Mouse (Mus musculus) T-helper 1 cell (primary cell): ENCODE data around the gene Tmtc4.

Experiments used
- in situ Hi-C: fragments of 300-600 bp; cut with MboI, MseI; formaldehyde crosslinking; loops from one replicate; pipeline ENCODE4 v1.15.1; 2025; ENCODE audit warnings: high pct_unique_total_duplicates

Gene Tmtc4

DNA sequence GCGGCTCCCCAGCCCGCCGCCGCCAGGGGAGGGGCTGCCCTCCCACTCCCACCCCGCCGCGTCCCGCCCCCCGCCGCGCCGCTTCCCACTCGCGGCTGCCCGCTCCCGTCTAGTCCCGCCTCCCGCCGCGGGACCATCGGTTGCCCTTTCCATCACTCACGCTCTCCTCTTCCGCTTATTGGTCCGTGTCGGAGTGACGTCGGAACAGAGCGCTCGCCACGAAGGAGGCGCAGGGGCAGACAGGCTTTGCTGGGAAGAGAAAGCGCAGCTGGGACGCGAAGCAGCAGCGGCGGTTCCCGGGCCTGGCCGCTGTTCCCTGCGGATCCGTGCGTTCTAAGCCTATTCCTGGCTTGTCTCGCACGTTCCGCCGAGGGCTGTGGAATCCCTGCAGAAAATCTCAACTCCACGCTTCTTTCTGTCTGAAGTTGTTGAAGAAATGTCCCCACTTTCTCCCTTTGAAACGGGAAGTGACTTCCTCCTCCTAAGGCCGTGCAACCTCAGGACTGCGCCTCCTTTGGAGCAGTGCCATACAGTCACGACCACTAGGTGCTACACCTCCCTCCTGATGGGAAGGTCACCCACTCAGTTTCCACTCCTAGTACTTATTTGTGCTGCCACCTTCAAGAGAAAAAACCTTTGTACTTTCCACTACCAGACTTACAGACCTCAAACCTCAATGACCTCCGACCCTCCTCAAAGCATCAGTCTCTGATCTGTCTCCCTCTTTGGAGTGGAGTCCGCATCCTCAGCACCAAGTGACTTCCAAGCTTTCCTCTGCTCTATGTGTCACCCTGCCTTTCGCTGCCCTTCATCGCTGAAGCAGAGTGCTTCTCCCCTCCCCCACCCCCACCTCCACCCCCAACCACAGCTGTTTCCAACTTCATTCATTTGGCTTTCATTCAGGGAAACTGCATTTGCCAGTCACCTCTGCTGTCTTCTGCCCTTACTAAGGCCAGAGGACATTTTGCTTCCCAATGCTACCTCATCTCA, at the start of gene Tmtc4:
Gene Tmtc4 (minus strand): TSS at position 810 of the 990 bp plus-strand sequence.
- in situ Hi-C loops: no loop called here

GRCm38 (mm10) chr14:123032435-123032834, 48.6 kb upstream of the Tmtc4 start:
- in situ Hi-C loops: no loop called here

DNA sequence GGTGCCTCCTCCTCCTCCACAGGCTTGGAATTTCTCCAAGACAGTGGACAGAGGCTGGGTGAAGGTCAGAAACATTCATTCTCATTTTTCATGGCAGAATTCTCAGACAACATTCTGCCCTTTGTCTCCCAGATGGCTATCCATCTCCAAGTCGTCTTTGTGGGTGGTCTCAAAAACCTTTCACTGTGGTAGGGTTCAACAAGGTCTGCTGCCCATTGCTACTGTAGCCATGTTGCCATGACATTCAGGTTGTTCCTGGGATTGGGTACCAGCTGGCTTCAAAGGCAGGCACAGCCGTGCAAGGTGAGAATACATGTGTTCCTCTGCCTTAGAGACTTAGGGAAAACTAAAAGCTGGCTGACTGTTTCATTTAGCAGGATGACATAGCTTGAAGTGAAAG, 44.0 kb upstream of the Tmtc4 start:
- in situ Hi-C loops: no loop called here

- in situ Hi-C loops: no loop called here
Measured at GRCm38 (mm10) chr14:123022981-123023380, 39.1 kb upstream of the Tmtc4 start.

GRCm38 (mm10) chr14:123016310-123016709, 32.5 kb upstream of the Tmtc4 start:
- in situ Hi-C loops: no loop called here

GRCm38 (mm10) chr14:123015687-123016086, 31.9 kb upstream of the Tmtc4 start:
- in situ Hi-C loops: no loop called here

- in situ Hi-C loops: no loop called here
Measured at GRCm38 (mm10) chr14:123009108-123010018, 25.5 kb upstream of the Tmtc4 start.

DNA sequence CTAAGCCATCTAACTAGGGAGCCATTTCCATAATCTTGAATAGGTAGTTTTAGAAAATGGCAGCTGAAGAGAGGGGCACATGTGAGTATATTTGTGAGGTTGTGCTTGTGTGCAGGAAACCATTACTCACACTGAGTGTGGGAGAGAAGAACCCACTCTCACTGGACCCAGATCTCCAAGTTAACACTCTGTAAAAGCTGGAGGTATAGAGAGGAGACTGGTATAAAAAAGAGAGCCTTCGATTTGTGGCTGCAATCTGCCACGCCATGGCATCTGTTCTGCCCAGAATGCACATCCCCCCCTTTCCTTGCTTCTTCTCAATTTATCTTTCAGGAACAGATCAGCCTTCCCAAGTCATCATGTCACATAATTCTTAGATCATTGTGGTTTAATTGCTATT, 24.8 kb upstream of the Tmtc4 start:
- in situ Hi-C loops: no loop called here

DNA sequence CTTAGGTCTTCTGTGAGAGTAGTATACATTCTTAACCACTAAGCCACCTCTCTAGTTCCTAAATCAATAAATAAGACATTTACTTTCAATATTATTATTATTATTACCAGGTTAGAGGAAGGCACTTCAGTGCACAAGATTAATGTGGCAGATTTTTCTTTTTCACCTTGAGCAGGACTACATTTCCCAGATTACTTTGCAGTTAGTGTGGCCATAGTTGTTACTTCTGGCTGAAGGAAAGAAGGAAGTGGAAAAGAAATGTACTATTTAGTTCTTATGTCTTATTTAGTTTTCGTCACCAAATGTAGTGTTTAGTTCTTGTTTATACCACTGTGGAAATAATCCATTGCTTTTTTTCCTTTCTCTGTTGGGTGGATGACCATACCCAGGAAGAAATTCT, 19.9 kb upstream of the Tmtc4 start:
- in situ Hi-C loops: no loop called here

- in situ Hi-C loops: no loop called here
Measured at GRCm38 (mm10) chr14:123001391-123001790, 17.6 kb upstream of the Tmtc4 start.

GRCm38 (mm10) chr14:122997465-122997864, 13.6 kb upstream of the Tmtc4 start:
- in situ Hi-C loops: no loop called here

GRCm38 (mm10) chr14:122993935-122994334, 10.1 kb upstream of the Tmtc4 start:
- in situ Hi-C loops: loop anchor here (5.0 kb wide), 1 partner anchor 53 kb away; no protein-coding TSS in a partner anchor

- in situ Hi-C loops: loop anchor here (5.0 kb wide), 1 partner anchor 54 kb away; no protein-coding TSS in a partner anchor
Measured at GRCm38 (mm10) chr14:122992937-122993336, 9.1 kb upstream of the Tmtc4 start.

DNA sequence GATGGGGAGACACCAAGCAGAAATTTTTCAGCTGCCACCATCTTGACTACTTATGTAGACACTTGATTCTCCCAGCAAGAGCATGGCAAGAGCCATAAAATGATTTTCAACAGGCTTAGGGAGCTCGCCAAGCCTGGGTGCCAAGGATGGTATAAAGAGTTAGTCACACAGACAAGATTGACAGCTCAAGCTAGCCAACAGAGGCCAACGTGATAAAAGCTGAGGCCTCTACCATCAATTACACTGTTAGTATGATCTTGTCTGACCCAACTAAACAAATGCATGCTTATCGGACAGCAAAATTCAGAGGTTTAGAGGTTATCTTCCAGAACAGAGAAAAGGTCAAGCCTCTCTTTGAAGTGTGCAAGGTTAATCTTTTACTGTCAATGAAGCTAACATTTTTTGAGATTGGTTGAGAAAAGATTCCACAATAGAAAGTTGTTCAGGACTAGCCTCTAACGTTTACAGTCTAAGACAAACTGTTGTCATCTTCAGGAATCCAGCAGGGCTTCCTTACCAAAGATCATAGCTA, 6.8 kb upstream of the Tmtc4 start:
- in situ Hi-C loops: loop anchor here (5.0 kb wide), 1 partner anchor 57 kb away; no protein-coding TSS in a partner anchor

DNA sequence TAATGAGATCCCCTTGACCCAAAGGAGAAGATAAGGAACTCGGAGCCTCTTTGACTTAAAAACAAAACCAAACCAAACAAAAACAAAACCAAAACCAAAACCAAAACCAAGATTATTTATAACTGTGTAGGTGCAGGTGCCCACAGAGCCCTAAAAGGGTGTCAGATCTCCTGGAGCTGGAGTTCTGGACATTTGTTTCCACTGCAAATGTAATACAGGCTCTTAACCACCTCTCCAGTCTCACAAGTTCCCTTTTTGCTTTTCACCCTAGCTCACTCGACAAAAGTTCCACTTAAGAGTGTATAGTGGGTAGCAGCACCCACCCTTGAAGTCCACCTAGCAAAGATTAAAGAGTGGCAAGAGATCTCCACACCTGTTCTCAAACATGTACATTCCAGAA, 2.6 kb upstream of the Tmtc4 start:
- in situ Hi-C loops: no loop called here

DNA sequence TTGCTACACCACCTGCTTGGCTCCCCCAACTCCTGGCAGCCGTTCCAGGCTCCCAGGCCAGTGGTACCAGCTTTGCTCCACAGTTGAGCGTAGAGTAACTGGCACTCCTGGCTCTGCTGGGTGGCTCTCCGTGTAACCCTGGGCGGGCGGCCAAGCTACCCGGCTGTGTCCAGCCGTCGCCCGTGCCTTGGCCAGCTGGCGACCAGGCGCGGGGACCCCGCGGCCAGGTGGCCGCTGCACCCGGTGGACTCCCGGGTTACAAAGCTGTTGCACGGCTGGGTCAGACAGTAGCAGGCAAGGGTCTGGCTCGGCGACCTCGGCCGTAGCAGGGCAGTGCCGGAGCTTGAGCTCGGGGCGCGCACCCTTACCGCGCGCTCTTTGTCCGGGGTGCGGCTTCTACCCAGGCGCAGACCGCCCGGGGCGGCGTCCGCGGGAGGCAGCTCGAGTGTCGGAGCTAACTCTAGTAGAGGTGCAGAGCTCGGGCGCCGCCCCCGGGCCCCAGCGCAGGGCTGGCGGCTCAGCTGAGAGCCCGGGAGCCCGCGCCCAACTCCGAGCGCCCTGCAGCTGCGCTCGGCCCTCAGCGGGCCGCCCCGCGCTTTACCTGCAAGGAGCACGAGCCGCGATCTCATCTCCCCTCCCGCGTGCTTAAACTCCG, 1.1 kb downstream of the Tmtc4 start:
- in situ Hi-C loops: no loop called here

GRCm38 (mm10) chr14:122981831-122982485, 1.9 kb downstream of the Tmtc4 start:
- in situ Hi-C loops: no loop called here

- in situ Hi-C loops: no loop called here
Measured at GRCm38 (mm10) chr14:122978871-122979270, 5.0 kb downstream of the Tmtc4 start.

DNA sequence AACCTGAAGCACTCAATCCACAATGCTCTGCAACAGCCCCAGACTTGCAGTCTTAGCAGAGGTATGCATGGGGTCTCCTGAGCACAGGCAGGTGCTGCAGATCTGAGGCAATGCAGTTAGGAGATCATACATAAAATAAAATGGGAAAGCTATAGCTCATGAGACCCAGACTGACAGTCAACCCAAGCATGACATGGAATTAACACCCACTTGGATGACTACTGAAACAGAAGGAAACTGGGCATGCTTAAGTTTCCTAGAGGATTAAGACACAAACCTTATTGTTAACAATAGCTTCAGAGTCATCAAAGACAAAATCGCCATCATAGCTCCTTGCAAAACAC, 6.1 kb downstream of the Tmtc4 start:
- in situ Hi-C loops: no loop called here

GRCm38 (mm10) chr14:122977056-122977796, 6.6 kb downstream of the Tmtc4 start:
- in situ Hi-C loops: no loop called here
